Mouse (Mus musculus): ENCODE measurements at regions not wholly inside any gene's neighbourhood (a gene's known extent, or its start where the extent isn't known, plus 50 kb on each side); places are given as distances from the start of the nearest gene placed in this dataset.
A peak's percentile ranks its signal among the peaks of the same experiment; 100 is the strongest.

GRCm38 (mm10) chr13:28633541-28634041, 319.9 kb downstream of the Sox4 start:
- DNase-seq = no peak

- no peak for DNase-seq
Measured at GRCm38 (mm10) chr13:28629431-28630331, 323.8 kb downstream of the Sox4 start.

- DNase-seq = no peak
Measured at GRCm38 (mm10) chr13:28628751-28629150, 324.8 kb downstream of the Sox4 start.

DNA sequence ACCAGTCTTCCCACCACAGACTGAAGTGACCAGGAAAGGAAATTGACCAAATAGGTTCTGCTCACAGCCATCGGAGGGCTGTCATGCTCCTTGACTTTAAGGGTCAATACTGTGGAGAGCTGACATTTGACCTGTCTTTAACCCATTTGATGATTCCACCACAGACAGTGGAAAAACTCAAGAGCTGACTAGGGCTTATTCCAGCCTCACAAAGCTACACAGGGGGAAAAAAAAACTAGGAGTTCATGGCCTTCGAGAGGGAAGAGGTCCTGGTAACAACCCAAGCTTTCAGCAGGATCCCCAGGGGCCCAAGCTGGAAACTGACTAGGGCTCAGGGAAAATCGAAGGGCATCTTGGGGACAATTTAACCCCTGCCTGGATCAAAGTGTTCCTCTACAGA, 334.6 kb downstream of the Sox4 start:
- DNase-seq = no peak

- DNase-seq = no peak
Measured at GRCm38 (mm10) chr13:28617503-28617902, 336.0 kb downstream of the Sox4 start.

- no peak for DNase-seq
Measured at GRCm38 (mm10) chr13:28616645-28617381, 336.7 kb downstream of the Sox4 start.

GRCm38 (mm10) chr13:28607551-28608114, 345.9 kb downstream of the Sox4 start:
- no peak for DNase-seq

DNA sequence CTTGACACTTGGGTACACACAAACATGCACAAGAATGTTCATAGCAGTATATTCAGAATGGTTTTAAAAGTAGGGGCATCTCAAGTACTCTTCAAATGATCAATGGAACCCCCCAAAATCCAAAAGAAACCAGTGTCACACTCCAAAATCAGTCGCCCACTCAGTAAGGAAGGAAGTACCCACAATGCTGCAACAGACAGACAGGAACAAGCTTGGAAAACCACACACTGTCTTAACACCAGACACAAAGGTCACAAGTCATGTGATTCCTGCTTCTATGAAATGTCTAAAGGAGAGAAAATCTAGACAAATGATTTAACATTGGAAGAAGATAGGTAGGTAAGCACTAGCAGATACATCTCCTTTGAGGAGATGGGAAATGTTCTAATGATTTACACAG, 346.9 kb downstream of the Sox4 start:
- no peak for DNase-seq

DNA sequence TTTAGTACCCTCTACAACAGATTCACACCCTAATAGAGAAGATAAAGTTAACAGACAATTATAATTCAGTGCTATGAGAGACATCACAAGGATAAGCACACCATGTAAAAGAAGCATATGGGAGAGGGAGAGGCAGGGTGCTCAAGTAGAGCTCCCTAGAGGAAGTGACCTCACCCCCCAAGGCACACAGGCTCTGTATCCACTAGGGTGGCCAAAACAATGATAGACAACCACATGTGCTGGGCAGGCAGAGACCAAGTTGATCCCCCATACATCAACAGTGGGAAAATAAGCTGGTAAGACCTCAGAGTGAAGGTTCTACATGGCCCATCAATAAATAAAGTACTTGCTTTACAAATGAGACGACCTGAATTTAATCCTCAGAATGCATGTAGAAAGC, 347.7 kb downstream of the Sox4 start:
- DNase-seq = no peak

DNA sequence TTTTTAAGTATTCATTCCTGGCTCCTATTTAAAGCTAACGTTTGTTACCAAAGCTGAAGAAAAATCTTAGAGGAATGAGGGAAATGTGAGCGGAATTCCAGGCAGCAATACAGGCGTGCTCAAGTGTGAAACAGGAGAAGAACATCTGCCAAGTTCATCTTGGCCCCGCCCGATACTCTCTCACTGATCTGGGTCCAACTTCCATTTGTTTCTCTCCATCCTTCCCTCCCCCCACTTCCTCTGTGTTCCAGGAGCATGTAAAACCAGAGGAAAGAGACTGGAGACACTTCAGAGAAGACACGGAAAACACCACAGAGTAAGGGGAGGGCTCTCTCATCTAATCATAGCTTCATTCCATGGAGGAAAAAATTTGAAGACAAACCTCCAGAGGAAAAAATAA, 346.7 kb downstream of the Gm11361 start:
- no peak for DNase-seq

GRCm38 (mm10) chr13:28600792-28601191, 343.5 kb downstream of the Gm11361 start:
- DNase-seq = peak in 1 of 2 experiments; percentile 46

- no peak for DNase-seq
Measured at GRCm38 (mm10) chr13:28596367-28596766, 339.0 kb downstream of the Gm11361 start.

- no peak for DNase-seq
Measured at GRCm38 (mm10) chr13:28592176-28592575, 334.8 kb downstream of the Gm11361 start.

DNA sequence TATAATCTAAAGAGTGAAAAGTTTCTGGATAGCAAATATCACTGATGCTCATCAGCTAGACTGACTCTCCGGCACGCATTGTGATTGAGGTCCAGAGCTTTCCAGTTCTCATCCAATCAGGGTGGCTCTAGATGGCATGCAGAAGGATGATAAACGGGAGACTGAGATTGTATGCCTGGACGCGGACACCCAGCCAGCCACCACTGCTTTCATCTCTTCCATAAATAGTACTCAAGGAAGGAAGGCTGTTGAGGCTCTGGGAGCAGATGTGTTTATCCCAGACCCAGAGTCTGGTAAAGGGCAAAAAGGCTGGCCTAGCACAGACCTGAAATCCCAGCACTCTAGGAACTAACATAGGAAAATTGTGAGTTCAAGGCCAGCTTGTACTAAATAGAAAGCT, 330.6 kb downstream of the Gm11361 start:
- DNase-seq = no peak

GRCm38 (mm10) chr13:28586693-28587092, 329.4 kb downstream of the Gm11361 start:
- DNase-seq = no peak

- DNase-seq = no peak
Measured at GRCm38 (mm10) chr13:28586140-28586539, 328.8 kb downstream of the Gm11361 start.

DNA sequence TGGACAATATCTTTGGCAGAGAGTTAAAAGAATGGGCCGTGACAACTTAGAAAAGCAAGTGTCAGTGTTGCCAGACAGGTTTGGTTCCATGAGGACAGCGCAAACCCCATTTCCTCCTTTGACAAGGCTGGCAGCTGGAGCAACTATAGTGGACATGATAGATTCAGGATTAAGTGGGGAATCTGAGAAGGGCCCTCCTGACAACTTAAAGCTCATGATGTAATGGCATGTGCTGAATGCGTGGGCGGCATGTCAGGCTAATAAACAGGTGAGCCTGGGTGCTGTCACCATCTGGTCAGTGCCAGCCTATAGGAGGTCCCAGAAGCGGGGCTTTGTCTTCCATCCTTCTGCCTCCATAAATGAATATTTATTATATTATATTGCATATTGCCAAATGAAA, 326.3 kb downstream of the Gm11361 start:
- DNase-seq = no peak

DNA sequence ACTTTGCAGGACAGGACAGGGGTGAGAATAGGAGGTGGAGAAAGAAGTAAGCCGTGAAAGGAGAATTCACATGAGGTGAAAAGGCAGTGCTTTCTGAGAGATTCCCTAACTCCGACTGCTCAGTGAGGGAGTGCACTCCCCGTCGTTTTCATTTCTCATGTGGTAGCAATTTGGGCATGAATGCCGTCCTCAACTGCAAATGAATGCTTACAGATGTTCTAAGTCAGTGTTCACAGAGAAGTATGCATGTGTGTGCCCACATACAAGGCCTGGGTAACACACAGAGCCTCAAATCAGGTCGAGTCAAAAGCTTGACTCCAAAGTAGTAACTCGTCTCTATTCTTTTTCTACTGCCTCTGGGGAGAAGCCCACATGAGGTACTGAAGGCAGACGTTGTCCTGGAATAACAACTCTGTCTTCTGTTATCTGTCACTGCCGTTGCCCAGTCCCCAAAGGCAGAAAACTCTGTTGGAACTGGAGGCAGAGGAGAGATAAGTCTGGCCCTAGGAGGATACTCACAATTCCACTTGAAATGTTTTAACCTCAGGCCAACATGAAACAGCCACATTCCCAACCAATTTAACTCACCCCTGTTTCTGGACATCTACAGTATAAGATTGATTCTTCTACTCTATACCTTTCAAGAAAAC, 318.0 kb downstream of the Gm11361 start:
- no peak for DNase-seq

- no peak for DNase-seq
Measured at GRCm38 (mm10) chr13:28573364-28573763, 316.0 kb downstream of the Gm11361 start.

GRCm38 (mm10) chr13:28572448-28572847, 315.1 kb downstream of the Gm11361 start:
- DNase-seq = no peak

DNA sequence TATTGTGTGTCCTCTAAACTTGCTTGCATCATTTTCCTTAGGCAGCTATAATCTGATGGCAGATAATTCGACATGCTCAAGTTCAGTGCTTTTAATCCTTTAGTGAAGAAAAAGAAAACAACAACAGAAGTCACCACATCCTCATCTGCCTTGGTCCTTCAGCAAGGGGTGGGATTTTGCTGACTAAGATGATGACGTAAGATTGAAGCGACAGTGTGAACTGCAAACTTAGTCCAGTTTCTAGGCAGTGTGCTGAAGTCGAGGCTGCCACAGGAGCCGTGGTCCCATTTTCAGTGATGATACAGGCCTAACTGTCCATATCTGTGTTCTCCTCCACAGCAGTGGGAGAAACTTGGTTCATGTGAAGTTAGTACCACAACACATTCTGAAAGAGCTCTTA, 314.4 kb downstream of the Gm11361 start:
- DNase-seq = no peak

DNA sequence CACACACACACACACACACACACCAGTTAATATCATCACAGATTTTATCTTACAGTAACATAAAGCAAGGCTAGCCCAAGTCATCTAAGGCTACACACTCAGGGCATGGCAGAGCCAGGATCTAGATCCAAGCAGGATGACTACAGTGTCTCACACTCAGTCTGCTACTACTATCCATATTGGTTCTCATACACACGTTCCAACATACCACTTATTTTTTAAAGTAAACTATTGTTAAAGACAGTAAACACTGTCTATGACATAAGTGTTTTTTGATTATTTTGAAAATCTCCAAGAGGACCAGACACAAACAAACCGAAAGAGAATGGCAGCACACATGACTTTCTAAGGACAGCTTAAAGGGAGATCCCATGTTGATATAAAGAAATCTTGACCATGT, 306.3 kb downstream of the Gm11361 start:
- DNase-seq = no peak

GRCm38 (mm10) chr13:28560081-28560480, 302.8 kb downstream of the Gm11361 start:
- no peak for DNase-seq
